Mouse (Mus musculus) forebrain, embryonic 16.5 days (tissue): ENCODE measurements around the gene Sh3d21. TPM values are rescaled to one million over a fixed set of nuclear protein-coding genes. Genes with fewer than 3 reads are reported as not detected.

Source experiments
- ATAC-seq: fragments of 200-750 bp; cut with Nextera tagmentation; 2 replicates; pipeline ENCODE4 v1.8.0; 2017; ENCODE audit warnings: mild to moderate bottlenecking, moderate library complexity
- H3K27ac ChIP-seq: fragments of 300-500 bp; sonication (generic); 2 replicates; pipeline ENCODE4 v1.5.1; 2014; ENCODE audit warnings: low read length, control low read depth
- H3K27me3 ChIP-seq: fragments of 300-500 bp; sonication (generic); replicated peaks from 2 replicates; pipeline ENCODE4 v1.6.1; 2014; ENCODE audit warnings: low read length; ENCODE audit not compliant: control insufficient read depth, insufficient read depth
- H3K36me3 ChIP-seq: fragments of 300-500 bp; sonication (generic); 2 replicates; pipeline ENCODE4 v1.6.1; 2014; ENCODE audit not compliant: control insufficient read depth, insufficient read depth
- H3K4me1 ChIP-seq: fragments of 300-500 bp; sonication (generic); replicated peaks from 2 replicates; pipeline ENCODE4 v1.6.1; 2014; ENCODE audit warnings: low read length; ENCODE audit not compliant: control insufficient read depth, insufficient read depth
- H3K4me2 ChIP-seq: fragments of 300-500 bp; sonication (generic); 2 replicates; pipeline ENCODE4 v1.6.1; 2014; ENCODE audit warnings: mild to moderate bottlenecking, low read length, control low read depth
- H3K4me3 ChIP-seq: fragments of 300-500 bp; sonication (generic); replicated peaks from 2 replicates; pipeline ENCODE4 v1.5.1; 2014; ENCODE audit warnings: mild to moderate bottlenecking, low read length, control low read depth
- H3K9ac ChIP-seq: fragments of 300-500 bp; sonication (generic); replicated peaks from 2 replicates; pipeline ENCODE4 v1.6.1; 2014; ENCODE audit warnings: low read depth, low read length, control low read depth
- H3K9me3 ChIP-seq: fragments of 300-500 bp; sonication (generic); 2 replicates; pipeline ENCODE4 v1.6.1; 2016; ENCODE audit warnings: low read length; ENCODE audit not compliant: control insufficient read depth
- WGBS: fragments of 180-500 bp; shearing (Covaris S2); extraction: QIAGEN DNeasy Blood & Tissue Kit; methylation state at CpG from one replicate; pipeline ENCODE4 v1.1.7; 2014; 5-methylcytosine and 5-hydroxymethylcytosine counted together
- polyA plus RNA-seq: library from polyadenylated mRNA; unstranded; fragments of >200 nt; fragmentation: Nextera tagmentation; extraction: Ambion mirVana; gene quantifications from 2 replicates; pipeline ENCODE4 v1.2.1, GENCODE M21; 2015

Gene Sh3d21
- polyA plus RNA-seq, result 0.87 and 1.2 TPM in 2 replicates

GRCm38 (mm10) chr4:126163067-126163659, at the start of gene Sh3d21:
Gene Sh3d21 (minus strand): TSS chr4:126163491.
- no peak within 1 kb of the TSS for H3K27ac ChIP-seq
- peak within 1 kb of the TSS; percentile 100 for H3K4me2 ChIP-seq
- no peaks in the 10 kb centered on the region for H3K9me3 ChIP-seq
- ATAC-seq, result peak; percentile 31; the same call in 1 of the 2 replicates
- H3K9ac ChIP-seq, result peak within 1 kb of the TSS; percentile 81
- H3K4me3 ChIP-seq, result peak within 1 kb of the TSS; percentile 64
- peaks cover 6% of the 10 kb centered on the region for H3K4me1 ChIP-seq
- H3K36me3 ChIP-seq, result peaks cover 12% of the 10 kb centered on the region
- WGBS, result 8% methylated on average over 22 of the region's 22 CpGs
- no peaks in the 10 kb centered on the region for H3K27me3 ChIP-seq

DNA sequence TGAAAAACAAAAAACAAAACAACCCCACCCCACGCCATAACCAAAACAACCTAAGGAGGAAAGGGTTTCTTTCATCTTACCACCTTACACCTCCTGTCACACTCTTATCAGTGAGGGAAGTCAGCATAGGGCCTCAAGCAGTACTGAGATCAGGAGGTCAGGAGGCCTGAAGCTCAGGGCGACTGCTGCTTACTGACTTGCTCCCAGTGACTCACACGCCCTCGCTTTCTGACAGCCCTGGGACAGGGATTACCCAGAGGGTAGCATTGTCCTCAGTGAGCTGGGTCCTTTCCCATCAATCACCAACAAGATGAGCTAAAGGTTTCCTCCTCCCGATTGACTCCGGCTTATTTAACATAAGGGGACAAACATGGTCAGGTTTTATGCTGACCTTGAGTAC, 43.8 kb upstream of the Sh3d21 start:
- H3K4me2 ChIP-seq, result no peak overlapping the region
- no peak for ATAC-seq
- H3K4me3 ChIP-seq, result no peak overlapping the region
- H3K27ac ChIP-seq, result no peak overlapping the region
- H3K36me3 ChIP-seq, result no peaks in the 10 kb centered on the region
- 71% methylated on average over 6 of the region's 6 CpGs for WGBS
- H3K9ac ChIP-seq, result no peak overlapping the region
- no peaks in the 10 kb centered on the region; the same call in 1 of the 2 replicates for H3K4me1 ChIP-seq
- no peaks in the 10 kb centered on the region for H3K9me3 ChIP-seq
- H3K27me3 ChIP-seq, result no peaks in the 10 kb centered on the region

GRCm38 (mm10) chr4:126205386-126205785, 42.1 kb upstream of the Sh3d21 start:
- H3K36me3 ChIP-seq, result no peaks in the 10 kb centered on the region
- no peak overlapping the region for H3K9ac ChIP-seq
- no peak overlapping the region for H3K4me2 ChIP-seq
- no peaks in the 10 kb centered on the region for H3K9me3 ChIP-seq
- H3K27me3 ChIP-seq, result no peaks in the 10 kb centered on the region
- 79% methylated on average over 1 of the region's 1 CpGs for WGBS
- no peak for ATAC-seq
- no peak overlapping the region for H3K4me3 ChIP-seq
- H3K4me1 ChIP-seq, result peaks cover 13% of the 10 kb centered on the region
- H3K27ac ChIP-seq, result no peak overlapping the region

- Histone ChIP-seq H3K4me1 (peaks cover 20% of the 10 kb centered on the region), H3K27me3 (no peaks in the 10 kb centered on the region), H3K36me3 (no peaks in the 10 kb centered on the region), H3K4me3 (no peak overlapping the region), H3K9me3 (no peaks in the 10 kb centered on the region), H3K4me2 (no peak overlapping the region), H3K9ac (no peak overlapping the region), H3K27ac (no peak overlapping the region)
- WGBS, result 85% methylated on average over 12 of the region's 12 CpGs
- ATAC-seq, result no peak
Observed at GRCm38 (mm10) chr4:126204661-126205230, 41.5 kb upstream of the Sh3d21 start.

GRCm38 (mm10) chr4:126204016-126204415, 40.7 kb upstream of the Sh3d21 start:
- no peaks in the 10 kb centered on the region for H3K36me3 ChIP-seq
- H3K4me1 ChIP-seq, result peaks cover 24% of the 10 kb centered on the region
- no peak overlapping the region for H3K27ac ChIP-seq
- no peaks in the 10 kb centered on the region for H3K27me3 ChIP-seq
- no peak overlapping the region for H3K9ac ChIP-seq
- 86% methylated on average over 8 of the region's 8 CpGs for WGBS
- ATAC-seq, result no peak
- no peak overlapping the region for H3K4me2 ChIP-seq
- H3K4me3 ChIP-seq, result no peak overlapping the region
- H3K9me3 ChIP-seq, result no peaks in the 10 kb centered on the region

DNA sequence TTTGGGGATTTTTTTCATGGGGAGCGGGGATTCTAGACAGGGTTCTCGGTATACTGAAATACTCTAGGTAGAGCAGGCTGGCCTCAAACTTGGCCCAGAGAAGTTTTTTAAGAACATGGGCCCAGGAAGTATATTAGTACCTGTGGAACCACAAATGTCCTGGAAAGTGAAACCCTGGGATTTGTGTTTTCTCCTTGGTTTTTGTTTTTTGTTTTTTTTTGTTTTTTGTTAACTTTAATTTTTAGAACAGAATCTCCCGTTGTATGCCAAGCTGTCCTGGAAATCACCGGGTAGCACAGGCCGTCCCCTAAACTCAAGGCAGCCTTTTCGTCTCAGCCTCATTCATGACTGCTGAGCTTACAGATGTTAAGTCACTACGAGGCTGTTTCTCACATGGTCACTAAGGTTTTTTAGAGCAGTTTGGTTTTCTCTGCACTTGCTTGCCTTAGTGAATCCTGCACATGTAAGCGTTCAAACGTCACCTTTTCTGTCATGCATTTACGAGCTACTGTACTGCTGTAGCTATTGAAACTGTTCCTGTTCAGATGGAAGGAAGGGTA, 40.1 kb upstream of the Sh3d21 start:
- no peak overlapping the region; the same call in 1 of the 2 replicates for H3K27ac ChIP-seq
- H3K9me3 ChIP-seq, result no peaks in the 10 kb centered on the region
- peak overlapping the region; percentile 79 for H3K4me3 ChIP-seq
- H3K4me1 ChIP-seq, result peaks cover 29% of the 10 kb centered on the region
- peak overlapping the region; percentile 59 for H3K4me2 ChIP-seq
- peak overlapping the region; percentile 61 for H3K9ac ChIP-seq
- no peaks in the 10 kb centered on the region for H3K27me3 ChIP-seq
- no peak for ATAC-seq
- WGBS, result 75% methylated on average over 10 of the region's 10 CpGs
- no peaks in the 10 kb centered on the region for H3K36me3 ChIP-seq

DNA sequence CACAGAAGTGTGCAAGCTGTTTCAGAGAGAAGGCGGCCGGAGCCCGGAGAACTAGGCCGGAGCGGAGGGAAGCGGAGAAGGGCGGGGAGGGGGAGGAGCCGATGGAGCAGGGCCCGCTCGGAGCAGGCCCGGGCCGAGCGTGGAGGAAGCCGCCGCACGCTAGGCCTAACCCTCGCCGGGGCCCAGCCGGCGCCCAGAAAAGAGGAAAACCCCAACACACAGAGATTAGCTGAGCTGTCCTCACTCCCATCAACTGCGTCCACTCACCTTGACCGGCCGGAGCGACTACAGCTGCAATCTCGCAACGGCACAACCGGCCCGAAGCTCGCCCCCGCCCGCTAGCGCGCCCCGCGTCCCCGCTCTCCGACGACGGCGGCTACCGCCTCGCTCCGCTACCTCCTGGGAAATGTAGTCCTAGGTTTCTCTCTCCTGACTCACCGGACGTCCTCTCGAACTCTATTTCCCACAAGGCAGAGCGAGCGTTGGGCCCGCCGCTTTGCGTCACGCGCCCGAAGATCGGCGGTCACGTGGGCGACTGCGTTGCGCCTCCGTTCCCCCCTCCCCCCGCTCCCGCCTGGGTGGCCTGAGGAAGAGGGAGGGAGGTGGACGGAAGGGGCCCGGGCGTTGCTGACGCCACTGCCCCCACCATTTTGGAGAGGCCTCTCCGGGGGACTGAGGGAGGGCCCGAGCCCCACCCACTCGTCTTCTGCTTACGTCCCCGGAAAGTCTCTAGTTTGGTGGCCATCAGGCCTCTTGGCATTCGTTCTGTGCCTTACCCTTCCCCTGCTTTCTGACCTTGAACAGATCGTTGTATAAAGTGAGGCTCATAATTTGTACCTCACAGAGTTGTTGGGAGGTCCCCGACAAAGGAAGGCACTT, 39.3 kb upstream of the Sh3d21 start, which contains the start of gene Thrap3:
TSS of gene Thrap3 (minus strand) at position 458 of the 879 bp plus-strand sequence.
- Histone ChIP-seq H3K36me3 (no peaks in the 10 kb centered on the region), H3K4me1 (peaks cover 32% of the 10 kb centered on the region), H3K4me2 (peak within 1 kb of the TSS; percentile 88), H3K27ac (peak within 1 kb of the TSS; percentile 92), H3K9ac (peak within 1 kb of the TSS; percentile 84), H3K4me3 (peak within 1 kb of the TSS; percentile 79), H3K27me3 (no peaks in the 10 kb centered on the region), H3K9me3 (no peaks in the 10 kb centered on the region)
- WGBS, result under 1% methylated on average over 72 of the region's 75 CpGs
- ATAC-seq, result peak; percentile 100

DNA sequence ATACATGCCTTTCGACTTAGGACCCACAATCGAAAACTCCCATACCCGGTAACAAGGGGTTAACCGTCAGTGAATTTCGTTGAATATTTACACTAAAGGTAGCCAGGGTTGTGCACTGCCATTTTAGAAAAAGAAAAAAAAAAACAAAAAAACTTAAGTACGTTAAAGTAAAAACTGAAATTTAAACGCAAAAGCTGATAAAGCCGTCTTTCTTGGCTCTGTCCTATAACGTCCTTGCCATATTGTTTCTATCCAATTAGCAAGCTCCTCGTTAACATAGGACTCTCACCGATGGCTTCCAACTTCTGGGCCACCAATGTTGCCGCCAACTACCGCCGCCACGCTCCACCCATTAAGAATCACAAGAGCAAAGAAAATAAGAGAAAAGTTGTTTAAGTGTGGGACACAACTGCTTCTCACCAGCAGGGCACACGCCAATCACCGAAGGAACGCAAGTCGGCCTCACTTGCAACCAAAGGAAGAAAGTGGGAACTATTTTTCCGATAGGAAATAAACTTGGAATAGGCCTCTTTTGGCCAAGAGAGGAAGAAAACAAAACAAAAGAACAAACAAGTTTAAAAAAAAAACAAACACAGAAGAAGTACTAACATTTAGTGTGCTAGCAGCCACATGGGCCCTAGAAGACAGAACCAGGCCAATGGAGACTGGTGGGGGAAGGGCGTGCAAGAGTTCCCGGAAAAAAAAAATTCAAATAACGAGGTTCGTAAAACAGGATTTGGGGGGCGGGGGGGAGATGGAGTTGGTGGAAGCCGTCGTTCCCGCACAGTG, 38.4 kb upstream of the Sh3d21 start:
- Histone ChIP-seq H3K4me3 (peak overlapping the region; percentile 79), H3K9me3 (no peaks in the 10 kb centered on the region), H3K27ac (peak overlapping the region; percentile 92), H3K36me3 (no peaks in the 10 kb centered on the region), H3K9ac (peak overlapping the region; percentile 84), H3K27me3 (no peaks in the 10 kb centered on the region), H3K4me1 (peaks cover 32% of the 10 kb centered on the region), H3K4me2 (peak overlapping the region; percentile 88)
- under 1% methylated on average over 28 of the region's 28 CpGs for WGBS
- ATAC-seq, result no peak
